Mouse (Mus musculus) heart, postnatal 0 days (tissue): Measurements from ENCODE around the gene Ushbp1. TPM values are rescaled to one million over a fixed set of nuclear protein-coding genes. Genes with fewer than 3 reads are reported as not detected.

Experiments
- ATAC-seq: fragments of 200-750 bp; cut with Nextera tagmentation; 2 replicates; pipeline ENCODE4 v1.8.0; 2017; ENCODE audit warnings: low read depth, moderate number of reproducible peaks, moderate library complexity; ENCODE audit not compliant: insufficient read depth
- DNase-seq: peaks from one replicate; pipeline ENCODE4 v3.0.0-alpha.2; 2016; ENCODE audit warnings: low spot score
- H3K27ac ChIP-seq: fragments of 300-500 bp; sonication (generic); 2 replicates; pipeline ENCODE4 v1.5.1; 2014; ENCODE audit warnings: low read depth, mild to moderate bottlenecking
- H3K27me3 ChIP-seq: fragments of 300-500 bp; sonication (generic); 2 replicates; pipeline ENCODE4 v1.6.1; 2014; ENCODE audit warnings: low read length, mixed read lengths; ENCODE audit not compliant: control insufficient read depth, insufficient read depth
- H3K36me3 ChIP-seq: fragments of 300-500 bp; sonication (generic); replicated peaks from 2 replicates; pipeline ENCODE4 v1.6.1; 2014; ENCODE audit warnings: low read length, mixed read lengths; ENCODE audit not compliant: control insufficient read depth, insufficient read depth
- H3K4me1 ChIP-seq: fragments of 300-500 bp; sonication (generic); 2 replicates; pipeline ENCODE4 v1.6.1; 2014; ENCODE audit warnings: antibody characterized with exemption; ENCODE audit not compliant: control insufficient read depth, insufficient read depth
- H3K4me2 ChIP-seq: fragments of 300-500 bp; sonication (generic); 2 replicates; pipeline ENCODE4 v1.6.1; 2014; ENCODE audit warnings: low read depth, mild to moderate bottlenecking, low read length, moderate library complexity
- H3K4me3 ChIP-seq: fragments of 300-500 bp; sonication (generic); 2 replicates; pipeline ENCODE4 v1.5.1; 2014; ENCODE audit warnings: low read depth, low read length
- H3K9ac ChIP-seq: fragments of 300-500 bp; sonication (generic); replicated peaks from 2 replicates; pipeline ENCODE4 v1.6.1; 2014; ENCODE audit warnings: low read depth, low read length, mixed read lengths
- H3K9me3 ChIP-seq: fragments of 300-500 bp; sonication (generic); replicated peaks from 2 replicates; pipeline ENCODE4 v1.6.1; 2016; ENCODE audit warnings: low read length; ENCODE audit not compliant: control insufficient read depth
- CTCF ChIP-seq: IDR thresholded peaks from 2 replicates; pipeline ENCODE4 v1.5.1; 2016; ENCODE audit warnings: antibody characterized with exemption, control low read depth, low read depth
- EP300 ChIP-seq: IDR thresholded peaks from 2 replicates; pipeline ENCODE4 v1.6.1; 2016; ENCODE audit warnings: antibody characterized with exemption, low read depth
- WGBS: fragments of 180-500 bp; shearing (Covaris S2); extraction: QIAGEN DNeasy Blood & Tissue Kit; methylation state at CpG from one replicate; pipeline ENCODE4 v1.1.7; 2014; 5-methylcytosine and 5-hydroxymethylcytosine counted together
- polyA plus RNA-seq: library from polyadenylated mRNA; unstranded; fragments of >200 nt; fragmentation: Nextera tagmentation; extraction: Ambion mirVana; gene quantifications from 2 replicates; pipeline ENCODE4 v1.2.1, GENCODE M21; 2015
- total RNA-seq: library from RNA; depleted of rRNA; stranded (reverse); fragments of >200 nt; gene quantifications from 2 replicates; pipeline ENCODE4 v1.2.3, GENCODE M21; 2014; ENCODE audit warnings: low replicate concordance

The Ushbp1 gene
- total and polyA plus RNA-seq, 2 experiments from 2014 or later, result 21.6 to 47.3 TPM

DNA sequence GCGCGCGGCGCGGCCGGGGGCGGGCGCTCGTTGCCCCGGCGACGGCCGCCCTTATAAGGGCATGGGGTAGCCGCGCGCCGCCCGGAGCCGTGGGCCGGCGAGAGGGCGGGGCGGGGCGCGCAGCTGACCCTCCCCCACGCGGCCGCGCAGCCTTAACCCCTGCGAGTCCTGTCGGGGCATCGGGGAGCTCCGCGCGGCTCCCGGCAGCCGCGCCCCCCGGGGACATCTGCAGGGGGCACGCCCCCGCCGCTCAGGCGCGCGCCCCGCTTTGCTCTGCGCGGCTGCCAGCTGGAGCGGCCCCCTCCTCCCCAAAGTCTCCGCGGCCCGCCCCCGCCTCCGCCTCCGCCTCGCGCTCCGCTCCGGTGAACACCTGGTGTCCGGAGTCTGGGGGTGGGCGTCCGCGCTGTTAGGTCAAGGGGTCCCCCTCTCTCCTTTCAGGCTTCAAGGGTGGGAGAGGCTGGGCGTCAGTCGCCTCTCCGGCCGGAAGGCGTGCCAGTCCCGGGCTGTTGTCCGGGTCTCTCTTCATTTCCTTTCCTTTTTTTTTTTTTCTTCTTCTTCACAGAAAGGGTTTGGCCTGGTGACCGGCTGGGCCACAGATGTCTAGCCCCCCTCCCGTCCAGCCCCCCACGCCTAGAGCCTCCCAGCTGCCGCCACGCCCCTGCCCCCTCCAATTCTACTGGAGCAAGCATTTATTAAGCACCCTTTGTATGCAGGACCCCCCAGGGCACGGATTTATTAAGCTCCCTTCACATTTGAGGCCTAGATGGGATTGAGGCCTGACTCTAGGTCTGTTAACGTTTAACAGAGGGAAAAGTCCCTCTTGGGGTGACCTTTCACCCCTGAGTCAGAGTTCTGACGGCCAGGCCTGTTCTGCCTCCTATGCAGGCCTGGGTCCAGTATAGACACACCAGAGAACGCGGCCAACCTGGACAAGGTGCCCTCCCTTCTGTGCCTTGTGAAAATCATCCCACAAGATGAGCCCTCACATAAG is 13.3 kb downstream of the Ushbp1 start:
- H3K4me3 ChIP-seq, result peak overlapping the region; percentile 93
- TF ChIP-seq CTCF (no peak), EP300 (no peak; the same call in 1 of the 2 replicates)
- H3K9ac ChIP-seq, result peak overlapping the region; percentile 80
- DNase-seq (peak; percentile 80), ATAC-seq (peak; percentile 91)
- H3K27me3 ChIP-seq, result no peaks in the 10 kb centered on the region
- WGBS, result 6% methylated on average over 43 of the region's 80 CpGs
- peaks cover 15% of the 10 kb centered on the region for H3K4me1 ChIP-seq
- peaks cover 9% of the 10 kb centered on the region; the same call in 1 of the 2 replicates for H3K36me3 ChIP-seq
- peak overlapping the region; percentile 100 for H3K4me2 ChIP-seq
- H3K27ac ChIP-seq, result peak overlapping the region; percentile 90
- H3K9me3 ChIP-seq, result no peaks in the 10 kb centered on the region

DNA sequence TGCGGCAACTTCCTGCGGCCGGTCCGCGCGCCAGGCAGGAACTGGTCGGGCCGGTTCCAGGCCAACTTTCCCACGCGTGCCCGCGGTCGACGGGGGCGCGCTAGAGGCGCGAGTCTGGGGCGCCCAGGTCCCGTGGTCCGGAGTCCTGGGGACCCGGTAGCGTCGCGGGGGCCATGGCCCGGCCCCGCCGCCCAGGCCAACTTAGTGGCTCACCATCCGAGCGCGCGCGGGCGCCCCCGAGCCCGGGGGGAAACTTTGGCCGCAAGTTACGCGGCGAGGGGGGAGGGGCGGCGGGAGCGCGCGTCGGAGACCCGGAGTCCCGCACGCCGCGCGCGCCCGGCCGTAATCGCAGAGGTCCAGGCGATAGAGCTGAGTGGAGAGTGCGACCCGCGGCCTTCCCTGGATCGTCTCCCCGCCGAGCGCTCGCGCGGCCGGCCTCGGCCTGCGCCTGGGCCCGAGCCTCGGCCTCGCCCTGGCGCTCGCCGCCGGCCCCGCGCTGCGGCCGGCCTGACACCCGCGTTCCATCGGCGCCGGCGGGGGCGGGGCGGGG is 14.1 kb downstream of the Ushbp1 start, which contains the start of gene Nr2f6:
TSS of gene Nr2f6 (minus strand) at position 540 of the 550 bp plus-strand sequence.
- DNase-seq (no peak), ATAC-seq (peak; percentile 54)
- Histone ChIP-seq H3K4me2 (peak within 1 kb of the TSS; percentile 100), H3K4me3 (peak within 1 kb of the TSS; percentile 93), H3K27me3 (no peaks in the 10 kb centered on the region), H3K9me3 (no peaks in the 10 kb centered on the region), H3K36me3 (peaks cover 9% of the 10 kb centered on the region; the same call in 1 of the 2 replicates), H3K4me1 (peaks cover 19% of the 10 kb centered on the region), H3K9ac (peak within 1 kb of the TSS; percentile 80), H3K27ac (peak within 1 kb of the TSS; percentile 90)
- WGBS, result under 1% methylated on average over 57 of the region's 89 CpGs
- TF ChIP-seq CTCF (no peak), EP300 (0 out of 2 replicates have a peak, but pooled peaks have one; percentile 14)

DNA sequence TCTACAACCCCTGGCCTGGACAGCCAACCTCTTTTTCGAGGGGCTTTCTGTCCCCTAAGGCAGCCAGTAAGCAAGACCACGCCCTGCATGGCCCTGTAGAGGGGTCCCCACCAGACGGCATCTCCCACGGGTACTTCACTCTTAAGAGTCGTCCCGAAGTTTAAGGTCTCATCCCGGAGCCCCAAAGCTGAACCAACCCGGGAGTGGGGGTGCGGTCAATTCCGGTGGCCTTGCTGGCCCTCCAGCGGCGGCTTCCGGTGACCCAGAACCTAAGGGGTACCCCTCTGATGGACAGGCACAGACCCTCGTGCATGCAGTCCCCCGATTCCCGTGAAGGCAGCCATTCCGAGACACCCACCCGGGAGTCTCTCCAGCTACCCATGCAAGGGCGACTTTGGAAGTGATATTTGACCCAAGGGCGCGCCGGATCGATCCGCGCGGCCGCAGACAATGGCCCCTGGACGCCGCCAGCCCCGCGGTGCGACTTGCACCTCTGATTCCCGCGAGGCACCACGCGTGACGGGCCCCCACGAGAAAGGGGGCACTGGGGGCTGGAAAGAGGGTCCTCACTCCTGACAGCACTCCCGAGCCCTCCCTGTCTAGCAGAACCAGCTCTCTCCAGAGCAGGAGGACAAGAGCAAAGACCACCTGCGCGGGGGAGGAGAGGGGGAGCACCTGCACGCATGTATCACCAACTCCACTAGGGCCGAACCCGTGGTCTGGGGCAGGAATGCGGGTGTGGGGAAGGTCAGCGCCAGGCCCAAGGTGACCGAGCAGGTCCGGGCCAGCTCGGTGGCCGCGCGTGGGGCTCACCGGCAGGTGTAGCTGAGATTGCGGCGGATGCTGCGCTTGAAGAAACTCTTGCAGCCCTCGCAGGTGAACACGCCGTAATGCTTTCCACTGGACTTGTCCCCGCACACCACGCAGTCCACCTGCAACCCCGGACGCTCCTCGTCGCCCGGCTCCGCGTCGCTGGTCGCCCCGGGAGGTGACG is 15.1 kb downstream of the Ushbp1 start:
- peak overlapping the region; percentile 93 for H3K4me3 ChIP-seq
- peak overlapping the region; percentile 80 for H3K9ac ChIP-seq
- TF ChIP-seq CTCF (no peak), EP300 (no peak)
- peaks cover 14% of the 10 kb centered on the region for H3K36me3 ChIP-seq
- DNase-seq (no peak), ATAC-seq (no peak)
- H3K27me3 ChIP-seq, result no peaks in the 10 kb centered on the region
- peak overlapping the region; percentile 90 for H3K27ac ChIP-seq
- peak overlapping the region; percentile 100 for H3K4me2 ChIP-seq
- no peaks in the 10 kb centered on the region for H3K9me3 ChIP-seq
- peaks cover 29% of the 10 kb centered on the region for H3K4me1 ChIP-seq
- 2% methylated on average over 72 of the region's 72 CpGs for WGBS

DNA sequence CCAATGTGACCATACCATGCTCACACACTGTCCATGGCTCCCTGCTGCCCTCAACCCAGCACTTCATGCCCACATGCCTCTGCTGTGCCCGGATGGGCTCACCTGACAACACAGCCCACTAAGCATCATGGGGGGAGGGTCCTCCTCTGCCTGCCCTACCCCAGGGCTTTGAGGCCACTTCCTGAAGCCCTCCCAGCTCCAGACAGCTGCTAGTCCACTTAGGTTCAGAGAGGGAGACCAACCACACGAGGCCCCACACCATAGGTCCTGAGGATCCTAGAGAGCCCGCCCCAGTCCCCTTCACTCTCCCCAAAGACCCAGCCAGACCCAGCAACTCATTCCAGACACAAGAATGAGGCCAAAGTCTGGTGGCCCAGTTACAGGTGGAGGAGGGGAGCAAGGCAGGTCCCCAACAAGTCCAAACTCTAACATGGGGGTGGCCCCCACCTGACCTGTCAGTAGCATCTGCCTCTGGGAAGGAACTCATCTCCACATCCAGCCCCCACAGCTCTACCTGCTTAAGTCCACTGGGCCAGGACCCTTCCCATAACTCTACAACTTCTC is 16.0 kb downstream of the Ushbp1 start:
- DNase-seq, result no peak
- peak overlapping the region; percentile 100 for H3K4me2 ChIP-seq
- peak overlapping the region; percentile 47; the same call in 1 of the 2 replicates for H3K27ac ChIP-seq
- no peaks in the 10 kb centered on the region for H3K27me3 ChIP-seq
- WGBS, result 64% methylated on average over 3 of the region's 3 CpGs
- no peaks in the 10 kb centered on the region for H3K9me3 ChIP-seq
- H3K9ac ChIP-seq, result peak overlapping the region; percentile 80
- peaks cover 29% of the 10 kb centered on the region for H3K4me1 ChIP-seq
- H3K36me3 ChIP-seq, result peaks cover 23% of the 10 kb centered on the region
- H3K4me3 ChIP-seq, result peak overlapping the region; percentile 93
- ATAC-seq, result no peak
- no peak for TF ChIP-seq EP300
- TF ChIP-seq CTCF, result no peak
